Mouse (Mus musculus) liver, embryonic 11.5 days (tissue): Measurements from ENCODE around the gene Ncapd2. TPM values are rescaled to one million over a fixed set of nuclear protein-coding genes. Genes with fewer than 3 reads are reported as not detected.
A peak's percentile ranks its signal among the peaks of the same experiment; 100 is the strongest.

Experiments used
- ATAC-seq: fragments of 200-750 bp; cut with Nextera tagmentation; replicated peaks from 2 replicates; pipeline ENCODE4 v1.8.0; 2017; ENCODE audit warnings: moderate number of reproducible peaks, mild to moderate bottlenecking, moderate TSS enrichment, moderate library complexity; ENCODE audit not compliant: low FRiP score
- DNase-seq: peaks from one replicate; pipeline ENCODE4 v3.0.0-alpha.2; 2017; ENCODE audit warnings: low spot score
- H3K27ac ChIP-seq: fragments of 300-500 bp; sonication (generic); 2 replicates; pipeline ENCODE4 v1.5.1; 2014; ENCODE audit warnings: mild to moderate bottlenecking, low read depth, low read length, control low read depth
- H3K27me3 ChIP-seq: fragments of 300-500 bp; sonication (generic); replicated peaks from 2 replicates; pipeline ENCODE4 v1.6.1; 2014; ENCODE audit warnings: low read length, mixed read lengths; ENCODE audit not compliant: control insufficient read depth, insufficient read depth
- H3K36me3 ChIP-seq: fragments of 300-500 bp; sonication (generic); 2 replicates; pipeline ENCODE4 v1.6.1; 2014; ENCODE audit warnings: mild to moderate bottlenecking, low read length, moderate library complexity, mixed read lengths; ENCODE audit not compliant: control insufficient read depth, insufficient read depth
- H3K4me1 ChIP-seq: fragments of 300-500 bp; sonication (generic); replicated peaks from 2 replicates; pipeline ENCODE4 v1.6.1; 2014; ENCODE audit warnings: low read length, mixed read lengths; ENCODE audit not compliant: control insufficient read depth, insufficient read depth
- H3K4me2 ChIP-seq: fragments of 300-500 bp; sonication (generic); 2 replicates; pipeline ENCODE4 v1.6.1; 2014; ENCODE audit warnings: mild to moderate bottlenecking, control low read depth, moderate library complexity
- H3K4me3 ChIP-seq: fragments of 300-500 bp; sonication (generic); 2 replicates; pipeline ENCODE4 v1.5.1; 2014; ENCODE audit warnings: low read depth, low read length, control low read depth
- H3K9ac ChIP-seq: fragments of 300-500 bp; sonication (generic); 2 replicates; pipeline ENCODE4 v1.6.1; 2014; ENCODE audit warnings: low read depth, low read length, control low read depth
- H3K9me3 ChIP-seq: fragments of 300-500 bp; sonication (generic); 2 replicates; pipeline ENCODE4 v1.6.1; 2016; ENCODE audit warnings: low read length, inconsistent platforms, mixed read lengths; ENCODE audit not compliant: control insufficient read depth
- WGBS: fragments of 180-500 bp; shearing (Covaris S2); extraction: QIAGEN DNeasy Blood & Tissue Kit; methylation state at CpG from one replicate; pipeline ENCODE4 v1.1.7; 2014; 5-methylcytosine and 5-hydroxymethylcytosine counted together
- polyA plus RNA-seq: library from polyadenylated mRNA; unstranded; fragments of >200 nt; fragmentation: Nextera tagmentation; extraction: Ambion mirVana; gene quantifications from 2 replicates; pipeline ENCODE4 v1.2.1, GENCODE M21; 2014

The Ncapd2 gene
- polyA plus RNA-seq, 1 experiment from 2014 or later = 158 TPM

DNA sequence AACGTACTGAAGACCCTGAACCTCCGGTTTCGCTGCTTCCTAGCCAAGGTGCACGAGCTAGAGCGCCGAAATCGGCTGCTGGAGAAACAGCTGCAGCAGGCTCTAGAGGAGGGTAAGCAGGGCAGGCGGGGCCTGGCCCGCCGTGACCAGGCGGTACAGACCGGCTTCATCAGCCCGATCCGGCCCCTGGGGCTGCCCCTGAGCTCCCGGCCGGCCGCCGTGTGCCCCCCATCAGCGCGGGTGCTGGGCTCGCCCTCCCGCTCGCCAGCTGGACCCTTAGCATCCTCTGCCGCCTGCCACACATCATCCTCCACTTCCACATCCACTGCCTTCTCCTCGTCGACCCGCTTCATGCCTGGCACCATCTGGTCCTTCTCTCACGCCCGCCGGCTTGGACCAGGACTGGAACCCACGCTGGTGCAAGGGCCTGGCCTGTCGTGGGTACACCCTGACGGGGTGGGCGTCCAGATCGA, 46.0 kb downstream of the Ncapd2 start:
- peaks cover 43% of the 10 kb centered on the region for H3K4me1 ChIP-seq
- 2% methylated on average over 35 of the region's 35 CpGs for WGBS

GRCm38 (mm10) chr6:125145001-125145400, 46.5 kb downstream of the Ncapd2 start, which contains the start of gene Iffo1:
Iffo1 (plus strand) TSS chr6:125145241.
- peak; percentile 92 for ATAC-seq
- peaks cover 43% of the 10 kb centered on the region for H3K4me1 ChIP-seq
- WGBS = under 1% methylated on average over 16 of the region's 16 CpGs

More for the DNA sequence above, 46.0 kb downstream of the Ncapd2 start:
- Histone ChIP-seq H3K4me3 (peak overlapping the region; percentile 78), H3K27ac (peak overlapping the region; percentile 73), H3K36me3 (peaks cover 30% of the 10 kb centered on the region), H3K27me3 (no peaks in the 10 kb centered on the region), H3K4me2 (peak overlapping the region; percentile 98), H3K9ac (peak overlapping the region; percentile 78), H3K9me3 (no peaks in the 10 kb centered on the region)
- ATAC-seq (peak; percentile 61), DNase-seq (no peak)

GRCm38 (mm10) chr6:125143904-125144303, 47.6 kb downstream of the Ncapd2 start:
- Histone ChIP-seq H3K9me3 (no peaks in the 10 kb centered on the region), H3K4me1 (peaks cover 40% of the 10 kb centered on the region), H3K36me3 (peaks cover 46% of the 10 kb centered on the region), H3K27me3 (no peaks in the 10 kb centered on the region), H3K9ac (no peak overlapping the region), H3K27ac (0 out of 2 replicates have a peak overlapping the region, but pooled peaks have one; percentile 46), H3K4me2 (no peak overlapping the region), H3K4me3 (no peak overlapping the region)
- no peak for ATAC-seq
- 83% methylated on average over 9 of the region's 9 CpGs for WGBS
- DNase-seq = no peak

More at GRCm38 (mm10) chr6:125145001-125145400, 46.5 kb downstream of the Ncapd2 start, which contains the start of gene Iffo1:
- peak within 1 kb of the TSS; percentile 73 for H3K27ac ChIP-seq
- no peaks in the 10 kb centered on the region for H3K9me3 ChIP-seq
- H3K9ac ChIP-seq = peak within 1 kb of the TSS; percentile 78
- peaks cover 35% of the 10 kb centered on the region for H3K36me3 ChIP-seq
- peak; percentile 84 for DNase-seq
- H3K4me3 ChIP-seq = peak within 1 kb of the TSS; percentile 78
- no peaks in the 10 kb centered on the region for H3K27me3 ChIP-seq
- H3K4me2 ChIP-seq = peak within 1 kb of the TSS; percentile 98

- Histone ChIP-seq H3K4me2 (no peak overlapping the region), H3K27ac (no peak overlapping the region), H3K36me3 (peaks cover 52% of the 10 kb centered on the region), H3K4me3 (no peak overlapping the region), H3K9me3 (no peaks in the 10 kb centered on the region), H3K27me3 (no peaks in the 10 kb centered on the region), H3K9ac (no peak overlapping the region), H3K4me1 (peaks cover 32% of the 10 kb centered on the region)
- WGBS = 79% methylated on average over 3 of the region's 3 CpGs
- no peak for ATAC-seq
- DNase-seq = no peak
These were observed 48.4 kb downstream of the Ncapd2 start for GRCm38 (mm10) chr6:125143128-125143527.

DNA sequence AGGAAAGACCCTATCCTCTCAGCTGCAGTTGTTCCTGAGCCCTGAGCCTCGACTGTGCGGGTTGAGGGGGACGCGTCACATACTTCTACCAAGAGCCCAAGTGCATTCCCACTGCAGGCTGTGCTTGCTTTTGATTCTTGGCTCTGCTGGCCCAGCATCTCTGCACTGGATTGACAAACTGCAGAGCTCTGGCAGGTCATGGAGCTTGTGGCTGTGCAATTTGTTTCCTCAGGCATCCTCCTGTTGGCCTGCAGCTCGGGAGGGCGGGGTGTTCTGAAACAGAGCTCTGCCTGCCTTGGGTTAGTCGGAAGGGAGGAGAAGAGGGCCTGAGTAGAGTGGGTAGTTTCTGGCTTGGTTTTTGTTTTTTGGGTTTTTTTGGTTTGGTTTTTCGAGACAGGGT, 49.1 kb downstream of the Ncapd2 start:
- Histone ChIP-seq H3K9ac (no peak overlapping the region), H3K4me3 (no peak overlapping the region), H3K27me3 (no peaks in the 10 kb centered on the region), H3K36me3 (peaks cover 57% of the 10 kb centered on the region), H3K4me2 (no peak overlapping the region), H3K27ac (no peak overlapping the region; the same call in 1 of the 2 replicates), H3K4me1 (peaks cover 25% of the 10 kb centered on the region), H3K9me3 (no peaks in the 10 kb centered on the region)
- DNase-seq (no peak), ATAC-seq (no peak)
- WGBS = 90% methylated on average over 8 of the region's 8 CpGs

- Histone ChIP-seq H3K27me3 (no peaks in the 10 kb centered on the region), H3K4me1 (peaks cover 6% of the 10 kb centered on the region; the same call in 1 of the 2 replicates), H3K27ac (no peak overlapping the region), H3K9ac (no peak overlapping the region), H3K9me3 (no peaks in the 10 kb centered on the region), H3K36me3 (peaks cover 74% of the 10 kb centered on the region), H3K4me2 (no peak overlapping the region), H3K4me3 (no peak overlapping the region)
- no peak for DNase-seq
- WGBS = 91% methylated on average over 7 of the region's 7 CpGs
- ATAC-seq = no peak
These were observed 51.8 kb downstream of the Ncapd2 start for GRCm38 (mm10) chr6:125139747-125140146.

GRCm38 (mm10) chr6:125137002-125137671, 54.4 kb downstream of the Ncapd2 start:
- Histone ChIP-seq H3K9me3 (no peaks in the 10 kb centered on the region), H3K36me3 (peaks cover 74% of the 10 kb centered on the region), H3K4me1 (peaks cover 9% of the 10 kb centered on the region), H3K9ac (no peak overlapping the region), H3K27ac (no peak overlapping the region), H3K4me2 (no peak overlapping the region), H3K4me3 (no peak overlapping the region), H3K27me3 (no peaks in the 10 kb centered on the region)
- ATAC-seq = no peak
- WGBS = 87% methylated on average over 19 of the region's 19 CpGs
- no peak for DNase-seq

GRCm38 (mm10) chr6:125132470-125132869, 59.0 kb downstream of the Ncapd2 start:
- Histone ChIP-seq H3K36me3 (peaks cover 38% of the 10 kb centered on the region), H3K27me3 (no peaks in the 10 kb centered on the region), H3K9me3 (no peaks in the 10 kb centered on the region), H3K4me3 (peak overlapping the region; percentile 93), H3K27ac (peak overlapping the region; percentile 86), H3K9ac (peak overlapping the region; percentile 92), H3K4me1 (peaks cover 9% of the 10 kb centered on the region), H3K4me2 (peak overlapping the region; percentile 94)
- 5% methylated on average over 11 of the region's 11 CpGs for WGBS
- no peak for DNase-seq
- no peak for ATAC-seq
